Mouse (Mus musculus): ENCODE results near the gene Timp1. TPM values are rescaled to one million over a fixed set of nuclear protein-coding genes. Genes with fewer than 3 reads are reported as not detected.

Gene Timp1
- polyA plus RNA-seq, 1 experiment, result 21.5 TPM

Other genes with a start within 250 kb of the Timp1 start
- gene Uba1, start 211.8 kb upstream of the Timp1 start, polyA plus RNA-seq (2012; rRNA removed), result 153 and 168 TPM in 2 replicates
- 153 and 188 TPM in 2 replicates for gene Cdk16, start 182.2 kb upstream of the Timp1 start, polyA plus RNA-seq (2012; rRNA removed)
- 12.6 and 13.4 TPM in 2 replicates for gene Usp11, start 166.3 kb upstream of the Timp1 start, polyA plus RNA-seq (2012; rRNA removed)
- 132 and 153 TPM in 2 replicates for gene Araf, start 72.4 kb upstream of the Timp1 start, polyA plus RNA-seq (2012; rRNA removed)
- gene Syn1, start 50.8 kb downstream of the Timp1 start, polyA plus RNA-seq (2012; rRNA removed), result 0.23 and 0.34 TPM in 2 replicates
- gene Cfp, start 61.4 kb downstream of the Timp1 start, polyA plus RNA-seq (2012; rRNA removed), result 33.2 and 35.2 TPM in 2 replicates
- 10.7 and 11.4 TPM in 2 replicates for gene Elk1, start 80.4 kb downstream of the Timp1 start, polyA plus RNA-seq (2012; rRNA removed)
- 21.1 and 24.6 TPM in 2 replicates for gene Uxt, start 91.9 kb downstream of the Timp1 start, polyA plus RNA-seq (2012; rRNA removed)
- gene Zfp182, start 192.2 kb downstream of the Timp1 start, polyA plus RNA-seq (2012; rRNA removed), result 8.9 and 9.3 TPM in 2 replicates
- gene Spaca5, start 198.2 kb downstream of the Timp1 start, polyA plus RNA-seq (2012; rRNA removed), result not detected in 2 replicates
- 0.78 and 0.99 TPM in 2 replicates for gene Zfp300, start 219.4 kb downstream of the Timp1 start, polyA plus RNA-seq (2012; rRNA removed)
- gene Ssxa1, start 245.7 kb downstream of the Timp1 start, polyA plus RNA-seq (2012; rRNA removed), result not detected in 2 replicates